34 mouse cellular contexts compared by ENCODE assay signal in genomic region chr13:55413333-55413732, GRCm38 (mm10). TPM values are rescaled to one million over a fixed set of nuclear protein-coding genes. Genes with fewer than 3 reads are reported as not detected.
DNase-seq lines count a peak whose midpoint lies in the region; ATAC-seq and TF ChIP-seq lines count a peak whose summit lies in the region.
"Had no signal": no experiment of that assay in that cellular context is flagged by ENCODE, and none has a peak within 500 bp of the region (broad histone marks: within the 10 kb centered on the region; RNA-seq: fewer than 3 reads in every experiment).

No protein-coding gene starts in this region.

- H3K27ac ChIP-seq in left cerebral cortex, adult 2 months = no peak overlapping the region
- H3K27ac ChIP-seq: embryonic facial prominence, embryonic 12.5 days; heart, adult 2 months; hindbrain, embryonic 14.5 days; stomach, embryonic 15.5 days had no signal

- H3K4me3 ChIP-seq in left cerebral cortex, adult 2 months = no peak overlapping the region
- H3K4me3 ChIP-seq: embryonic facial prominence, embryonic 12.5 days; heart, adult 2 months; stomach, embryonic 15.5 days had no signal

- intact Hi-C loops in left cerebral cortex, postnatal 25 days (cut with DNase I) = no loop called here
- intact Hi-C loops in left cerebral cortex, adult 2 months (cut with DNase I) = no loop called here

- DNase-seq in kidney, adult 9 months = peak; percentile 42
- DNase-seq in kidney, postnatal 10 days = no peak
- DNase-seq in thymus, postnatal 14 days = peak; percentile 35
- no peak for DNase-seq in thymus, postnatal 0 days (ENCODE audit: low spot score)
- DNase-seq in left cerebral cortex, postnatal 25 days (ENCODE audit: low spot score in 2 of 2) = no peak
- no peak for DNase-seq in left cerebral cortex, adult 2 months (ENCODE audit: extremely low spot score in 1 of 2, low spot score in 2 of 2)
- DNase-seq: cerebellum, adult 11 months; cerebellum, adult 9-11 months; forebrain, postnatal 0 days; gastrocnemius, postnatal 14 days; heart, adult 2 months; heart, postnatal 36 days; layer of hippocampus, adult 9-11 months; lung, postnatal 10 days; right cerebral cortex, adult 18-20 months; thymus, adult 2 months had no signal

- TF ChIP-seq CTCF in left cerebral cortex, adult 2 months (IDR thresholded peaks at IDR 0.05) = no peak

- peak; percentile 85 to 87 for ATAC-seq in hematopoietic stem cell, adult 5-6 weeks (replicated peaks in 1 of 2; ENCODE audit: insufficient read depth in 1 of 2, low FRiP score in 2 of 2, low TSS enrichment in 1 of 2, low read depth in 1 of 2, poor library complexity in 2 of 2, severe bottlenecking in 2 of 2)
- ATAC-seq in monocyte, adult 5-6 weeks (replicated peaks; ENCODE audit: insufficient number of reproducible peaks, low FRiP score, low TSS enrichment, poor library complexity, severe bottlenecking) = peak; percentile 36; the same call in 1 of the 2 replicates
- ATAC-seq: forebrain, postnatal 0 days; inflammation-experienced regulatory T-cells, adult 6 months; midbrain, embryonic 16.5 days had no signal

RNA-seq across cellular contexts. Expression of gene Pfn3, which starts 1.7 kb away (rescaled TPM):
- not detected in 2 replicates for polyA plus RNA-seq in thymus, postnatal 0 days (2015; fragmentation: Nextera tagmentation; extraction: Ambion mirVana)
- total RNA-seq in hematopoietic stem cell, adult 5-6 weeks (2017) = not detected in 2 replicates
- total RNA-seq in monocyte, adult 5-6 weeks (2017) = not detected in 3 replicates
- not detected for total RNA-seq in left cerebral cortex, postnatal 25 days (2021)
- total RNA-seq in left cerebral cortex, adult 2 months (2021) = not detected
- total RNA-seq: adrenal gland, adult 18-20 months; adrenal gland, postnatal 36 days; forebrain, postnatal 0 days; gastrocnemius, postnatal 14 days; heart, adult 2 months; heart, postnatal 36 days; left cerebral cortex, adult 8-10 months had no signal
- polyA plus RNA-seq: C2C12; embryonic facial prominence, embryonic 12.5 days; forebrain, embryonic 11.5 days; heart, adult 2 months; heart, embryonic 14.5 days; inflammation-experienced regulatory T-cells, adult 6 months; kidney, embryonic 14.5 days; limb, embryonic 11.5 days; liver, embryonic 16.5 days; stomach, embryonic 15.5 days; thymus, adult 2 months; urinary bladder, adult 2 months had no signal

RNA-seq across cellular contexts. Expression of gene F12, which starts 13.3 kb away (rescaled TPM):
- polyA plus RNA-seq in thymus, postnatal 0 days (2015; fragmentation: Nextera tagmentation; extraction: Ambion mirVana) = 0.12 TPM in 1 of 2 replicates, not detected in the other
- not detected in 2 replicates for total RNA-seq in hematopoietic stem cell, adult 5-6 weeks (2017)
- total RNA-seq in monocyte, adult 5-6 weeks (2017) = 0.11 to 0.95 TPM in 2 of 3 replicates, not detected in the other
- total RNA-seq in left cerebral cortex, postnatal 25 days (2021) = under 1 TPM; 0.57 to 0.62 TPM
- total RNA-seq in left cerebral cortex, adult 2 months (2021) = 1 to 10 TPM in 1 of 2 experiments, under 1 TPM in 1; 0.95 to 1.3 TPM
- total RNA-seq: adrenal gland, adult 18-20 months; forebrain, postnatal 0 days; gastrocnemius, postnatal 14 days; heart, adult 2 months; heart, postnatal 36 days had no signal
- polyA plus RNA-seq: C2C12; forebrain, embryonic 11.5 days; heart, adult 2 months; heart, embryonic 14.5 days; kidney, embryonic 14.5 days; limb, embryonic 11.5 days; neural tube, embryonic 14.5 days had no signal

RNA-seq across cellular contexts. Expression of gene Slc34a1, which starts 15.3 kb away (rescaled TPM):
- polyA plus RNA-seq in thymus, postnatal 0 days (2015; fragmentation: Nextera tagmentation; extraction: Ambion mirVana) = 0.06 and 0.07 TPM in 2 replicates
- not detected in 2 replicates for total RNA-seq in hematopoietic stem cell, adult 5-6 weeks (2017)
- not detected in 3 replicates for total RNA-seq in monocyte, adult 5-6 weeks (2017)
- total RNA-seq in left cerebral cortex, postnatal 25 days (2021) = not detected
- total RNA-seq in left cerebral cortex, adult 2 months (2021) = under 1 TPM; 0.25 to 0.49 TPM
- total RNA-seq: adrenal gland, postnatal 36 days; gastrocnemius, postnatal 14 days; heart, adult 2 months; heart, postnatal 36 days had no signal
- polyA plus RNA-seq: C2C12; embryonic facial prominence, embryonic 12.5 days; forebrain, embryonic 11.5 days; forebrain, postnatal 0 days; heart, embryonic 14.5 days; hindbrain, embryonic 14.5 days; limb, embryonic 11.5 days; liver, embryonic 16.5 days; midbrain, embryonic 16.5 days had no signal

RNA-seq across cellular contexts. Expression of gene Grk6, which starts 31.5 kb away (rescaled TPM):
- 76.9 and 87.8 TPM in 2 replicates for polyA plus RNA-seq in thymus, postnatal 0 days (2015; fragmentation: Nextera tagmentation; extraction: Ambion mirVana)
- 77.8 and 80.9 TPM in 2 replicates for total RNA-seq in hematopoietic stem cell, adult 5-6 weeks (2017)
- total RNA-seq in monocyte, adult 5-6 weeks (2017) = 179 to 219 TPM (median 207 TPM) in 3 replicates
- total RNA-seq in left cerebral cortex, postnatal 25 days (2021) = 10 to 100 TPM; 64.0 to 68.0 TPM
- total RNA-seq in left cerebral cortex, adult 2 months (2021) = 10 to 100 TPM; 61.2 to 66.2 TPM

RNA-seq across cellular contexts. Expression of gene Rgs14, which starts 43.8 kb away (rescaled TPM):
- 53.6 and 62.3 TPM in 2 replicates for polyA plus RNA-seq in thymus, postnatal 0 days (2015; fragmentation: Nextera tagmentation; extraction: Ambion mirVana)
- 10.7 and 13.7 TPM in 2 replicates for total RNA-seq in hematopoietic stem cell, adult 5-6 weeks (2017)
- 21.8 to 43.9 TPM (median 40.8 TPM) in 3 replicates for total RNA-seq in monocyte, adult 5-6 weeks (2017)
- 10 to 100 TPM; 55.6 to 58.5 TPM for total RNA-seq in left cerebral cortex, postnatal 25 days (2021)
- total RNA-seq in left cerebral cortex, adult 2 months (2021) = 10 to 100 TPM; 52.4 to 58.2 TPM

Comparison
In these comparisons a context has a peak if more than half of its experiments do, and no peak if none do; other contexts are left out.
1. DNase-seq: peak in kidney, adult 9 months (single experiment) and thymus, postnatal 14 days (single experiment); none in kidney, postnatal 10 days (single experiment), thymus, postnatal 0 days (single experiment), left cerebral cortex, postnatal 25 days (0 of 2) and left cerebral cortex, adult 2 months (0 of 2).